Comparison of ENCODE assay signal across 9 mouse cellular contexts in genomic region chr1:79822806-79823525, GRCm38 (mm10). TPM values are rescaled to one million over a fixed set of nuclear protein-coding genes. Genes with fewer than 3 reads are reported as not detected.
A peak's percentile ranks its signal among the peaks of the same experiment; 100 is the strongest.
DNase-seq lines count a peak whose midpoint lies in the region; ATAC-seq and TF ChIP-seq lines count a peak whose summit lies in the region.
"Had no signal": no experiment of that assay in that cellular context is flagged by ENCODE, and none has a peak within 500 bp of the region (broad histone marks: within the 10 kb centered on the region; RNA-seq: fewer than 3 reads in every experiment).

No protein-coding gene starts in this region.

- H3K27ac ChIP-seq in midbrain, postnatal 0 days (ENCODE audit: low read depth, low read length), result no peak overlapping the region
- no peak overlapping the region for H3K27ac ChIP-seq in midbrain, embryonic 15.5 days
- no peak overlapping the region for H3K27ac ChIP-seq in intestine, postnatal 0 days (ENCODE audit: low read depth, low read length)
- H3K27ac ChIP-seq in lung, embryonic 16.5 days (ENCODE audit: low read length), result peak overlapping the region; percentile 36

- H3K4me2 ChIP-seq in midbrain, postnatal 0 days (ENCODE audit: low read depth, low read length, poor library complexity, severe bottlenecking), result no peak overlapping the region
- no peak overlapping the region for H3K4me2 ChIP-seq in midbrain, embryonic 15.5 days
- H3K4me2 ChIP-seq in intestine, postnatal 0 days (replicated peaks; ENCODE audit: low read depth), result 0 out of 2 replicates have a peak overlapping the region, but pooled peaks have one; percentile 21
- peak overlapping the region; percentile 56; the same call in 1 of the 2 replicates for H3K4me2 ChIP-seq in lung, embryonic 16.5 days (ENCODE audit: low read depth, low read length)

- no peak for TF ChIP-seq CTCF in midbrain, postnatal 0 days (IDR thresholded peaks at IDR 0.05)
- TF ChIP-seq CTCF in intestine, postnatal 0 days (IDR thresholded peaks at IDR 0.05; ENCODE audit: low read depth), result no peak

- no peaks in the 10 kb centered on the region for H3K4me1 ChIP-seq in midbrain, postnatal 0 days (ENCODE audit: insufficient read depth, low read length)
- peaks cover 4% of the 10 kb centered on the region; the same call in 1 of the 2 replicates for H3K4me1 ChIP-seq in midbrain, embryonic 15.5 days
- H3K4me1 ChIP-seq in intestine, postnatal 0 days (replicated peaks; ENCODE audit: control insufficient read depth, insufficient read depth, low read length), result no peaks in the 10 kb centered on the region
- peaks cover 26% of the 10 kb centered on the region for H3K4me1 ChIP-seq in lung, embryonic 16.5 days (replicated peaks; ENCODE audit: control insufficient read depth, insufficient read depth, low read length)

- H3K4me3 ChIP-seq in midbrain, postnatal 0 days (ENCODE audit: low read depth, low read length), result no peak overlapping the region
- H3K4me3 ChIP-seq in midbrain, embryonic 15.5 days, result no peak overlapping the region
- H3K4me3 ChIP-seq in intestine, postnatal 0 days (ENCODE audit: low read depth, low read length), result no peak overlapping the region
- no peak overlapping the region for H3K4me3 ChIP-seq in lung, embryonic 16.5 days (ENCODE audit: low read length)
- H3K4me3 ChIP-seq: limb, embryonic 12.5 days had no signal

- H3K36me3 ChIP-seq in midbrain, postnatal 0 days (ENCODE audit: insufficient read depth, low read length), result no peaks in the 10 kb centered on the region
- H3K36me3 ChIP-seq in midbrain, embryonic 15.5 days (replicated peaks), result no peaks in the 10 kb centered on the region; the same call in 1 of the 2 replicates
- H3K36me3 ChIP-seq in intestine, postnatal 0 days (ENCODE audit: control insufficient read depth, insufficient read depth), result no peaks in the 10 kb centered on the region
- H3K36me3 ChIP-seq in lung, embryonic 16.5 days (ENCODE audit: control insufficient read depth, insufficient read depth, low read length), result 0 out of 2 replicates have a peak, but pooled peaks cover 4% of the 10 kb centered on the region

- ATAC-seq in midbrain, postnatal 0 days (ENCODE audit: low FRiP score), result peak; percentile 66; the same call in 1 of the 2 replicates
- ATAC-seq in midbrain, embryonic 15.5 days (replicated peaks), result no peak
- ATAC-seq in intestine, postnatal 0 days, result no peak
- ATAC-seq in lung, embryonic 16.5 days (ENCODE audit: low read depth), result peak; percentile 62

- WGBS in midbrain, postnatal 0 days, result 71% methylated on average over 13 of the region's 13 CpGs
- WGBS in midbrain, embryonic 15.5 days, result 80% methylated on average over 13 of the region's 13 CpGs
- 54% methylated on average over 13 of the region's 13 CpGs for WGBS in intestine, postnatal 0 days
- WGBS in lung, embryonic 16.5 days, result 49% methylated on average over 13 of the region's 13 CpGs

- no peak overlapping the region for H3K9ac ChIP-seq in midbrain, postnatal 0 days (replicated peaks; ENCODE audit: low read length, poor library complexity, severe bottlenecking)
- H3K9ac ChIP-seq in midbrain, embryonic 15.5 days, result no peak overlapping the region
- no peak overlapping the region for H3K9ac ChIP-seq in intestine, postnatal 0 days (ENCODE audit: low read depth, low read length)
- H3K9ac ChIP-seq in lung, embryonic 16.5 days (ENCODE audit: low read length), result no peak overlapping the region
- H3K9ac ChIP-seq: limb, embryonic 12.5 days had no signal

- no peaks in the 10 kb centered on the region for H3K9me3 ChIP-seq in midbrain, postnatal 0 days (ENCODE audit: low read length)
- no peaks in the 10 kb centered on the region for H3K9me3 ChIP-seq in midbrain, embryonic 15.5 days
- H3K9me3 ChIP-seq in intestine, postnatal 0 days (ENCODE audit: control insufficient read depth), result no peaks in the 10 kb centered on the region
- no peaks in the 10 kb centered on the region for H3K9me3 ChIP-seq in lung, embryonic 16.5 days (ENCODE audit: control insufficient read depth, low read length)
- H3K9me3 ChIP-seq: limb, embryonic 12.5 days had no signal

- H3K27me3 ChIP-seq in midbrain, postnatal 0 days (ENCODE audit: insufficient read depth, low read length), result no peaks in the 10 kb centered on the region
- H3K27me3 ChIP-seq in midbrain, embryonic 15.5 days (replicated peaks), result no peaks in the 10 kb centered on the region
- H3K27me3 ChIP-seq in intestine, postnatal 0 days (replicated peaks; ENCODE audit: control insufficient read depth, insufficient read depth, low read length), result no peaks in the 10 kb centered on the region
- H3K27me3 ChIP-seq in lung, embryonic 16.5 days (ENCODE audit: control insufficient read depth, insufficient read depth, low read depth, low read length), result no peaks in the 10 kb centered on the region

- peak; percentile 74 for DNase-seq in midbrain, postnatal 0 days (ENCODE audit: low spot score)
- peak; percentile 15 to 16 for DNase-seq in cerebellum, postnatal 36 days
- peak; percentile 26 for DNase-seq in urinary bladder, adult 2 months (ENCODE audit: low spot score)
- DNase-seq in T-cell, adult 2 months (ENCODE audit: low spot score), result no peak
- no peak for DNase-seq in spleen, postnatal 36 days (ENCODE audit: low spot score in 2 of 2)

RNA-seq across cellular contexts. Expression of gene Serpine2, which starts 38.0 kb away (rescaled TPM):
- 254 TPM in 2 replicates for total RNA-seq in midbrain, postnatal 0 days (2014; rRNA removed)
- 386 and 444 TPM in 2 replicates for polyA plus RNA-seq in midbrain, postnatal 0 days (2015; fragmentation: Nextera tagmentation; extraction: Ambion mirVana)
- 194 and 201 TPM in 2 replicates for polyA plus RNA-seq in midbrain, embryonic 15.5 days (2015; fragmentation: Nextera tagmentation; extraction: Ambion mirVana)
- polyA plus RNA-seq in intestine, postnatal 0 days (2015; fragmentation: Nextera tagmentation; extraction: Ambion mirVana), result 39.2 and 41.6 TPM in 2 replicates
- 342 and 369 TPM in 2 replicates for polyA plus RNA-seq in lung, embryonic 16.5 days (2015; fragmentation: Nextera tagmentation; extraction: Ambion mirVana)
- polyA plus RNA-seq in urinary bladder, adult 2 months (2012; rRNA removed), result 12.7 and 15.7 TPM in 2 replicates

RNA-seq across cellular contexts. Expression of gene Wdfy1, which starts 47.0 kb away (rescaled TPM):
- 104 and 111 TPM in 2 replicates for total RNA-seq in midbrain, postnatal 0 days (2014; rRNA removed)
- polyA plus RNA-seq in midbrain, postnatal 0 days (2015; fragmentation: Nextera tagmentation; extraction: Ambion mirVana), result 94.9 and 98.1 TPM in 2 replicates
- 153 TPM in 2 replicates for polyA plus RNA-seq in midbrain, embryonic 15.5 days (2015; fragmentation: Nextera tagmentation; extraction: Ambion mirVana)
- 37.2 and 40.9 TPM in 2 replicates for polyA plus RNA-seq in intestine, postnatal 0 days (2015; fragmentation: Nextera tagmentation; extraction: Ambion mirVana)
- polyA plus RNA-seq in lung, embryonic 16.5 days (2015; fragmentation: Nextera tagmentation; extraction: Ambion mirVana), result 43.7 and 48.7 TPM in 2 replicates
- 17.5 and 19.5 TPM in 2 replicates for polyA plus RNA-seq in urinary bladder, adult 2 months (2012; rRNA removed)

RNA-seq across cellular contexts. Expression of gene Mrpl44, which starts 47.1 kb away (rescaled TPM):
- total RNA-seq in midbrain, postnatal 0 days (2014; rRNA removed), result 24.9 and 34.8 TPM in 2 replicates
- polyA plus RNA-seq in midbrain, postnatal 0 days (2015; fragmentation: Nextera tagmentation; extraction: Ambion mirVana), result 36.0 and 36.4 TPM in 2 replicates
- 41.2 and 41.3 TPM in 2 replicates for polyA plus RNA-seq in midbrain, embryonic 15.5 days (2015; fragmentation: Nextera tagmentation; extraction: Ambion mirVana)
- polyA plus RNA-seq in intestine, postnatal 0 days (2015; fragmentation: Nextera tagmentation; extraction: Ambion mirVana), result 29.0 and 29.4 TPM in 2 replicates
- 54.1 and 55.0 TPM in 2 replicates for polyA plus RNA-seq in lung, embryonic 16.5 days (2015; fragmentation: Nextera tagmentation; extraction: Ambion mirVana)
- polyA plus RNA-seq in urinary bladder, adult 2 months (2012; rRNA removed), result 29.1 and 30.8 TPM in 2 replicates

Comparison
In these comparisons a context has a peak if more than half of its experiments do, and no peak if none do; other contexts are left out.
1. ATAC-seq: peak in midbrain, postnatal 0 days (single experiment) and lung, embryonic 16.5 days (single experiment); none in midbrain, embryonic 15.5 days (single experiment) and intestine, postnatal 0 days (single experiment).
2. DNase-seq: peak in midbrain, postnatal 0 days (single experiment), cerebellum, postnatal 36 days (2 of 2) and urinary bladder, adult 2 months (single experiment); none in T-cell, adult 2 months (single experiment) and spleen, postnatal 36 days (0 of 2).
3. H3K4me2 ChIP-seq: peak in intestine, postnatal 0 days (single experiment) and lung, embryonic 16.5 days (single experiment); none in midbrain, postnatal 0 days (single experiment) and midbrain, embryonic 15.5 days (single experiment).